In genomic region chr7:110953210-110953609, GRCm38 (mm10) we compare ENCODE assay signal across 9 mouse cellular contexts. TPM values are rescaled to one million over a fixed set of nuclear protein-coding genes. Genes with fewer than 3 reads are reported as not detected.
DNase-seq lines count a peak whose midpoint lies in the region; ATAC-seq lines count a peak whose summit lies in the region.
"Had no signal": no experiment of that assay in that cellular context is flagged by ENCODE, and none has a peak within 500 bp of the region (broad histone marks: within the 10 kb centered on the region; RNA-seq: fewer than 3 reads in every experiment).

No protein-coding gene starts in this region.

- no peak overlapping the region for H3K9ac ChIP-seq in lung, embryonic 16.5 days (ENCODE audit: low read length)
- H3K9ac ChIP-seq: forebrain, embryonic 13.5 days had no signal

- H3K4me1 ChIP-seq in heart, embryonic 10.5 days = peaks cover 51% of the 10 kb centered on the region
- H3K4me1 ChIP-seq in lung, embryonic 16.5 days (replicated peaks; ENCODE audit: control insufficient read depth, insufficient read depth, low read length) = peaks cover 26% of the 10 kb centered on the region
- H3K4me1 ChIP-seq: forebrain, embryonic 13.5 days had no signal

- no peak overlapping the region for H3K4me3 ChIP-seq in heart, embryonic 10.5 days
- no peak overlapping the region for H3K4me3 ChIP-seq in lung, embryonic 16.5 days (ENCODE audit: low read length)
- H3K4me3 ChIP-seq: forebrain, embryonic 13.5 days had no signal

- H3K36me3 ChIP-seq in heart, embryonic 10.5 days = no peaks in the 10 kb centered on the region
- H3K36me3 ChIP-seq in lung, embryonic 16.5 days (ENCODE audit: control insufficient read depth, insufficient read depth, low read length) = no peaks in the 10 kb centered on the region

- WGBS in heart, embryonic 10.5 days = 67% methylated on average over 1 of the region's 1 CpGs
- WGBS in lung, embryonic 16.5 days = 17% methylated on average over 1 of the region's 1 CpGs

- no peaks in the 10 kb centered on the region for H3K9me3 ChIP-seq in heart, embryonic 10.5 days
- H3K9me3 ChIP-seq in lung, embryonic 16.5 days (ENCODE audit: control insufficient read depth, low read length) = no peaks in the 10 kb centered on the region
- H3K9me3 ChIP-seq: forebrain, embryonic 13.5 days had no signal

- DNase-seq in heart, adult 11 months = peak; percentile 96
- no peak for DNase-seq in heart, embryonic 10.5 days (ENCODE audit: low spot score)
- DNase-seq in 416B (ENCODE audit: low read depth) = peak; percentile 85
- DNase-seq in natural killer cell, adult 2 months (ENCODE audit: low spot score in 2 of 2) = no peak
- DNase-seq in cerebellum, adult 18-20 months = no peak
- DNase-seq in frontal cortex, adult 2 months (ENCODE audit: extremely low spot score in 1 of 2, low spot score in 1 of 2) = no peak

- H3K27ac ChIP-seq in heart, embryonic 10.5 days = no peak overlapping the region
- no peak overlapping the region for H3K27ac ChIP-seq in lung, embryonic 16.5 days (ENCODE audit: low read length)
- H3K27ac ChIP-seq: forebrain, embryonic 13.5 days had no signal

- ATAC-seq in common myeloid progenitor, adult 5-6 weeks (replicated peaks; ENCODE audit: low read depth, poor library complexity, severe bottlenecking) = peak; percentile 13; the same call in 1 of the 2 replicates
- ATAC-seq in lung, embryonic 16.5 days (ENCODE audit: low read depth) = peak; percentile 72
- ATAC-seq: forebrain, embryonic 13.5 days had no signal

- H3K4me2 ChIP-seq in lung, embryonic 16.5 days (ENCODE audit: low read depth, low read length) = no peak overlapping the region
- H3K4me2 ChIP-seq: forebrain, embryonic 13.5 days had no signal

- no peaks in the 10 kb centered on the region for H3K27me3 ChIP-seq in heart, embryonic 10.5 days (ENCODE audit: insufficient read depth, poor library complexity, severe bottlenecking)
- no peaks in the 10 kb centered on the region for H3K27me3 ChIP-seq in lung, embryonic 16.5 days (ENCODE audit: control insufficient read depth, insufficient read depth, low read depth, low read length)
- H3K27me3 ChIP-seq: forebrain, embryonic 13.5 days had no signal

RNA-seq across cellular contexts. Expression of gene Mrvi1, which starts 29.1 kb away (rescaled TPM):
- 5.1 and 6.5 TPM in 2 replicates for polyA plus RNA-seq in heart, embryonic 10.5 days (2016; fragmentation: Nextera tagmentation; extraction: Ambion mirVana)
- total RNA-seq in common myeloid progenitor, adult 5-6 weeks (2017) = 3.4 and 7.0 TPM in 2 replicates
- 6.7 and 8.4 TPM in 2 replicates for polyA plus RNA-seq in lung, embryonic 16.5 days (2015; fragmentation: Nextera tagmentation; extraction: Ambion mirVana)
- polyA plus RNA-seq in frontal cortex, adult 2 months (2012; rRNA removed) = 1.8 and 2.0 TPM in 2 replicates

Comparison
In these comparisons a context has a peak if more than half of its experiments do, and no peak if none do; other contexts are left out.
1. DNase-seq: peak in heart, adult 11 months (single experiment) and 416B (single experiment); none in heart, embryonic 10.5 days (single experiment), natural killer cell, adult 2 months (0 of 2), cerebellum, adult 18-20 months (0 of 2) and frontal cortex, adult 2 months (0 of 2).